Mouse (Mus musculus) gastrocnemius, postnatal 10 days (tissue): ENCODE data around the gene Olfr746. TPM values are rescaled to one million over a fixed set of nuclear protein-coding genes. Genes with fewer than 3 reads are reported as not detected.

ENCODE experiments used
- DNase-seq: peaks from one replicate; pipeline ENCODE4 v3.0.0; 2021; ENCODE audit warnings: mixed read lengths
- long read RNA-seq, 2 experiments: library from polyadenylated mRNA; stranded (forward); transcript quantifications; one replicate each; pipeline ENCODE4 v2.0.0; 2021
- total RNA-seq, 2 experiments: library from RNA; stranded (reverse); gene quantifications; 2 replicates each; pipeline ENCODE4 v1.2.3; 2021

Gene Olfr746
- not detected for total RNA-seq
- long read RNA-seq, experiment 1, result 0 reads
- long read RNA-seq, experiment 2, result 0 reads

- DNase-seq, result no peak
Observed at GRCm38 (mm10) chr14:50646783-50647182, at the start of gene Olfr746. Gene Olfr746, plus strand, starts transcription at chr14:50647083.

GRCm38 (mm10) chr14:50614579-50614978, 32.3 kb upstream of the Olfr746 start, which contains the start of gene Olfr744:
Gene Olfr744, plus strand, starts transcription at chr14:50614879.
- DNase-seq, result no peak

GRCm38 (mm10) chr14:50639088-50639487, 7.8 kb upstream of the Olfr746 start, which contains the start of gene Olfr745:
Gene Olfr745, plus strand, starts transcription at chr14:50639388.
- DNase-seq, result no peak

GRCm38 (mm10) chr14:50693106-50693505, 46.2 kb downstream of the Olfr746 start, which contains the start of gene Olfr747:
Gene Olfr747, minus strand, starts transcription at chr14:50693206.
- no peak for DNase-seq

Other genes with a start within 250 kb of the Olfr746 start
- gene Olfr738, start 239.5 kb upstream of the Olfr746 start, total RNA-seq, result not detected
- gene Olfr739, start 228.5 kb upstream of the Olfr746 start, total RNA-seq, result not detected
- not detected for gene Olfr740, start 201.5 kb upstream of the Olfr746 start, total RNA-seq
- not detected for gene Olfr741, start 174.3 kb upstream of the Olfr746 start, total RNA-seq
- not detected for gene Olfr742, start 143.5 kb upstream of the Olfr746 start, total RNA-seq
- gene Olfr743, start 125.2 kb upstream of the Olfr746 start, total RNA-seq, result not detected
- gene Olfr744, start 32.2 kb upstream of the Olfr746 start, total RNA-seq, result not detected
- not detected for gene Olfr745, start 7.7 kb upstream of the Olfr746 start, total RNA-seq
- not detected for gene Olfr747, start 46.1 kb downstream of the Olfr746 start, total RNA-seq
- not detected for gene Olfr748, start 60.3 kb downstream of the Olfr746 start, total RNA-seq
- not detected for gene Olfr749, start 98.0 kb downstream of the Olfr746 start, total RNA-seq
- 10 to 100 TPM; 16.3 to 20.2 TPM for gene Ttc5, start 138.4 kb downstream of the Olfr746 start, total RNA-seq
- not detected for gene Ccnb1ip1, start 160.6 kb downstream of the Olfr746 start, total RNA-seq
- gene Parp2, start 160.8 kb downstream of the Olfr746 start, total RNA-seq, result 10 to 100 TPM; 14.0 to 20.2 TPM
- gene Tep1, start 223.5 kb downstream of the Olfr746 start, total RNA-seq, result 10 to 100 TPM in 1 of 2 experiments, 1 to 10 TPM in 1; 9.6 to 11.1 TPM